Mouse (Mus musculus) liver, adult 2 months (tissue): Measurements from ENCODE around the gene Lrrtm1. TPM values are rescaled to one million over a fixed set of nuclear protein-coding genes. Genes with fewer than 3 reads are reported as not detected.

ENCODE experiments used
- DNase-seq: peaks from one replicate; pipeline ENCODE4 v3.0.0-alpha.2; 2011; ENCODE audit warnings: low read depth, low spot score; ENCODE audit errors: extremely low read depth
- H3K27ac ChIP-seq: fragments of 200-500 bp; replicated peaks from 2 replicates; pipeline ENCODE4 v1.5.1; 2012; ENCODE audit warnings: low read depth, mild to moderate bottlenecking, control low read depth, inconsistent platforms, low read length; ENCODE audit not compliant: insufficient read depth
- H3K27me3 ChIP-seq: fragments of 200-500 bp; 2 replicates; pipeline ENCODE4 v1.6.1; 2012; ENCODE audit warnings: mild to moderate bottlenecking, moderate library complexity, low read length, inconsistent platforms; ENCODE audit not compliant: control insufficient read depth, insufficient read depth
- H3K36me3 ChIP-seq: fragments of 200-500 bp; 2 replicates; pipeline ENCODE4 v1.6.1; 2012; ENCODE audit warnings: low read length, inconsistent platforms; ENCODE audit not compliant: control insufficient read depth, insufficient read depth
- H3K4me1 ChIP-seq: fragments of 200-500 bp; 2 replicates; pipeline ENCODE4 v1.6.1; 2011; ENCODE audit warnings: low read length; ENCODE audit not compliant: control insufficient read depth, insufficient read depth
- H3K4me3 ChIP-seq: fragments of 200-500 bp; 2 replicates; pipeline ENCODE4 v1.5.1; 2011; ENCODE audit warnings: low read depth, mild to moderate bottlenecking, control low read depth, low read length, moderate library complexity; ENCODE audit not compliant: insufficient read depth
- H3K79me2 ChIP-seq: fragments of 200-500 bp; 2 replicates; pipeline ENCODE4 v1.6.1; 2012; ENCODE audit warnings: inconsistent platforms, mild to moderate bottlenecking, low read length, moderate library complexity; ENCODE audit not compliant: control insufficient read depth, insufficient read depth
- H3K9ac ChIP-seq: fragments of 200-500 bp; 2 replicates; pipeline ENCODE4 v1.6.1; 2012; ENCODE audit warnings: low read depth, mild to moderate bottlenecking, control low read depth, inconsistent platforms, low read length
- CTCF ChIP-seq: fragments of 200-500 bp; IDR thresholded peaks from 2 replicates; pipeline ENCODE4 v1.5.1; 2011; ENCODE audit warnings: low read depth, low read length, control low read depth
- POLR2A ChIP-seq: fragments of 200-500 bp; IDR thresholded peaks from 2 replicates; pipeline ENCODE4 v1.6.1; 2011; ENCODE audit warnings: low read length, control low read depth; ENCODE audit not compliant: insufficient read depth; ENCODE audit errors: extremely low read depth
- WGBS: fragments of 180-500 bp; shearing (Covaris S2); methylation state at CpG from one replicate; pipeline ENCODE4 v1.1.7; 2018; 5-methylcytosine and 5-hydroxymethylcytosine counted together
- polyA plus RNA-seq: library from polyadenylated mRNA; depleted of rRNA; stranded (reverse); fragments of >200 nt; gene quantifications from 2 replicates; pipeline ENCODE4 v1.2.3, GENCODE M21; 2012
- total RNA-seq: library from RNA; depleted of rRNA; stranded (reverse); fragments of >200 nt; gene quantifications from 2 replicates; pipeline ENCODE4 v1.2.3, GENCODE M21; 2014

Gene Lrrtm1
- total and polyA plus RNA-seq, 2 experiments = not detected

- no peak overlapping the region for H3K4me3 ChIP-seq
- H3K79me2 ChIP-seq = no peaks in the 10 kb centered on the region
- no peak overlapping the region for H3K27ac ChIP-seq
- no peaks in the 10 kb centered on the region for H3K27me3 ChIP-seq
- no peaks in the 10 kb centered on the region for H3K4me1 ChIP-seq
- TF ChIP-seq CTCF (no peak), POLR2A (no peak)
- no peaks in the 10 kb centered on the region for H3K36me3 ChIP-seq
- H3K9ac ChIP-seq = no peak overlapping the region
- no peak for DNase-seq
Observed at GRCm38 (mm10) chr6:77288402-77288801, 45.9 kb downstream of the Lrrtm1 start.

- no peaks in the 10 kb centered on the region for H3K27me3 ChIP-seq
- H3K4me1 ChIP-seq = no peaks in the 10 kb centered on the region
- no peaks in the 10 kb centered on the region for H3K79me2 ChIP-seq
- no peak overlapping the region for H3K9ac ChIP-seq
- no peaks in the 10 kb centered on the region for H3K36me3 ChIP-seq
- 75% methylated on average over 6 of the region's 6 CpGs for WGBS
- H3K27ac ChIP-seq = no peak overlapping the region
- no peak overlapping the region for H3K4me3 ChIP-seq
- TF ChIP-seq POLR2A (no peak), CTCF (no peak)
- DNase-seq = no peak
Observed at GRCm38 (mm10) chr6:77291415-77291814, 48.9 kb downstream of the Lrrtm1 start.

GRCm38 (mm10) chr6:77301305-77301704, 58.8 kb downstream of the Lrrtm1 start:
- WGBS = 86% methylated on average over 1 of the region's 1 CpGs
- Histone ChIP-seq H3K4me3 (no peak overlapping the region), H3K27ac (no peak overlapping the region), H3K36me3 (no peaks in the 10 kb centered on the region), H3K79me2 (no peaks in the 10 kb centered on the region), H3K9ac (no peak overlapping the region), H3K4me1 (no peaks in the 10 kb centered on the region), H3K27me3 (no peaks in the 10 kb centered on the region)
- TF ChIP-seq POLR2A (no peak), CTCF (no peak)
- DNase-seq = no peak

- Histone ChIP-seq H3K4me1 (no peaks in the 10 kb centered on the region), H3K4me3 (no peak overlapping the region), H3K27ac (no peak overlapping the region), H3K79me2 (no peaks in the 10 kb centered on the region), H3K27me3 (no peaks in the 10 kb centered on the region), H3K36me3 (no peaks in the 10 kb centered on the region), H3K9ac (no peak overlapping the region)
- no peak for DNase-seq
- 94% methylated on average over 3 of the region's 3 CpGs for WGBS
- TF ChIP-seq CTCF (no peak), POLR2A (no peak)
Observed at GRCm38 (mm10) chr6:77306796-77307195, 64.3 kb downstream of the Lrrtm1 start.
